Mouse (Mus musculus) CD4-positive naive resting alpha-beta T cell, adult 57 days (primary cell): ENCODE data around the gene Nlrp10. TPM values are rescaled to one million over a fixed set of nuclear protein-coding genes. Genes with fewer than 3 reads are reported as not detected.

Source experiments
- total RNA-seq: library from RNA; stranded (reverse); gene quantifications from one replicate; pipeline ENCODE4 v1.2.4, GENCODE M21; 2023

Gene Nlrp10
- 0.18 TPM for total RNA-seq

DNA sequence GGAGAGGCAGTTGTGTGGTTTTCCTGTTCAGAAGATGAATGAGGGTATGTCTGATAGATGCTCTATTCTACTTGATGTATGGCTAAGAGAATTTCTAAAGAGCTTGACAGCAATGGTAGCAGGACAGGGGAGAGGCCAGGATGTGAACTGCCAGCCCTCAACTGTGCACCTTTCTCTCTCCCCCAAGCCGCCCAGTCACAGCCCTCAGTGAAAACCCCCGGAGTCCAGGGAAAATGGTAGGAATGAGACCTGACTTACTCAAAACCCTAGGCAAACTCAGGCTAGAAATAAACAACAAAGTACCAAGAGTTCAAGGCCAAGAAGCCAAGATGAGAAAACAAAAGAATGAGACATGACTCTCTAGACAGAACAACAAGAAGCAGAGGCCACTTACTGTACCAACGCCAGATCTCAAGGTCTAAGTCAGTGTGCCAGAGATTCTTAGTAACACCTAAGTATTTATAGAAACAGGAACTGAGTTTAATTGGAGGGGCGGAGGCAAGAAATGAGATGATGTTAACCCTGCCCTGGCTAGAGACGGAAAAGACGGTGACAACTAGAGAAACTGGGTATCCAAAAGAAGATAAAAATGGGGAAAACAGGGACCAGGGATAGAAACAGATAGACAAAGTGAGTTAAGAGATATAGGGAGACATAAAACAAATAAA is at the start of gene Nlrp10:
Nlrp10 (minus strand) TSS at position 453 of the 668 bp plus-strand sequence.

DNA sequence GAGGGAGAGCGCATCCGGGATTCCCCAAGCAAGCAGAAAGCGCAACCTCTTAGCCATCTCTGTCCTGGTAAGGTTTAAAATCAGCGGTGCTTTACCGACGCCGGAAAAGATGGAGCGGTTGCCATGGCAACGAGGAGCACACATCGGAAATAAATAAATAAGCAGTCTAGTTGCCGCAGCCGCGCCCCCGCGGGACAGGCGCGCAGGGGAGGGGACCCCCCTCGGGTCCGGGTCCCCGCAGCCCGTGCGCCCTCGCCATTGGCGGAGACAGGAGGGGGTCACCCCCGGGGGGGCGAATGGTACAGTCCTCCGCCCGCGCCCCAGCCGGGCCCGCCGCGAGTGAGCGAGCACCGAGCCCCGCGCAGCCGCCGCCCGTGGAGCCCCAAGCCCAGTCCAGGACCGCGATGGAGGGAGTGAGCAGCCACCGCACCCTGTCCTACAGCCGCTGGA is 20.4 kb upstream of the Nlrp10 start, which contains the start of gene Tub:
Tub (plus strand) TSS at position 27 of the 450 bp plus-strand sequence.

DNA sequence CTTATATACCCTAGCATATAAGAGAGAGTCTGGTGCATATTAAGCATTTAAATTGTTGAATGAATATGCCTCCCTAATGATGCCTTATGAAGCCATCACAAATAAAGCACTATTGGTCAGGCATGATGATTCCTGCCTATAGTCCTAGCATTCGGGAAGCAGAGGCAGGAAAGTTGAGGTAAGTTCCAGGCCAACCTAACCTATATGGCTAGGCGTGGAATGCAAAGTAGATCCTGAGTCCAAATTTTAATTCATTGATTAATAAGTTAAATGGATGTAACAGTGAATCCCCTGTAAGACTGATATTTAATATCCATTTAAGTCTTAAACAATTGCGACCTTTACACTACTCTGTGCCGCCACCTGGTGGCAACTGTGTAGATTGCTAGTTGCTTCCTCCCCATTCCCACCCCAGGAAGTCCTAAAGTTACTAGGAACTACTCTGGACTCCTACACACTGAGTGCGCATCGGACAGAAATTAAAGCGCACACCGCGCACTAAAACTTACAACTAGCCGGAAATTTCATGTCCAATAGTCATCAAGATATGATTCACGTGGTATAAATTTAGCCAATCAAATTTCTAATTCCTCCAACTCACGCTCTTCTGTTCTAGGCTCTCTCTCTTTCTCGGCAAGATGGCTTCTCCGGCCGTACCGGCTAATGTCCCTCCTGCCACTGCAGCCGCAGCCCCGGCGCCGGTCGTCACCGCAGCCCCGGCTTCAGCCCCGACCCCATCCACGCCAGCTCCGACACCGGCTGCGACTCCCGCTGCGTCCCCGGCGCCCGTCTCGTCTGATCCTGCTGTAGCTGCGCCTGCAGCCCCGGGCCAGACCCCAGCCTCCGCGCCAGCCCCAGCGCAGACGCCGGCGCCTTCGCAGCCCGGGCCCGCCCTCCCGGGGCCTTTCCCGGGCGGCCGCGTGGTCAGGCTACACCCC is 4.1 kb upstream of the Nlrp10 start, which contains the start of gene Eif3f:
Eif3f (plus strand) TSS at position 624 of the 938 bp plus-strand sequence.

DNA sequence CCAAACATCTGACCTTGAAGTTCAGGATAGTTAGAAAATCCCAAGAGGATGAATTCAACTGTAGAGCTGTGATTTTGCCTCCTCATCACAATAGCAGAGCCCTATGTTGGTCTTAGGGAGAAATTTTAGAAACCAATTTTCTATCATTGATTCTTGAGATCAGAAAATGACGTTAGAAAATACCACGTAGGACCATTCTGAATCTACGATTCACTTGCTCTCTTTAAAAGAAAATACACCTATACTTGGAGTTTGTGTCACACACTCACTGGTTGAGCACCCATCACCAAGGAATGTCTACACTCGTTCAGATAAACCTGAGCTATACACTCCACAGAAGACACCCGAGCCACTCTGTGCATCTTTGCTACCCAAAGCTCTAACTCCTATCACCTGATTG is 35.7 kb downstream of the Nlrp10 start, which contains the start of gene Olfr519:
Olfr519 (minus strand) TSS at position 101 of the 400 bp plus-strand sequence.

DNA sequence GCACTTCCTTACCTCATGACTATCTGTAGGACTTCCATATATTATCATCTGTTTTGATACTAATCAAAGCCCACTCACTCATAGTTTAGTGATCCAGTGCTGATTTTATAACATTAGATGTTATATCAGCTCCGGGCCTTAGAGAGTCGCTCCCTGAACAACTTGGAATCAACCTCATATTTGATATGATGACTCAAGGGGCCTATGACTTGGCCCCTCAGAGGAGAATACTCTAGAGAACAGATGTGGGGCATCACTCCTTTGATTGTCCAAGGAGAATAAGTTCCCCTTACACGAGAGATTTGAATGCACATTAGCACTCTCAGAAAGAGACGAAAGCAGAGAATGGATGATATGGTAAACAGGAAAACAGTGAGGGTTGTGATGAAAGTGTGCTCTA is 45.1 kb downstream of the Nlrp10 start, which contains the start of gene Olfr518:
Olfr518 (minus strand) TSS at position 101 of the 400 bp plus-strand sequence.

DNA sequence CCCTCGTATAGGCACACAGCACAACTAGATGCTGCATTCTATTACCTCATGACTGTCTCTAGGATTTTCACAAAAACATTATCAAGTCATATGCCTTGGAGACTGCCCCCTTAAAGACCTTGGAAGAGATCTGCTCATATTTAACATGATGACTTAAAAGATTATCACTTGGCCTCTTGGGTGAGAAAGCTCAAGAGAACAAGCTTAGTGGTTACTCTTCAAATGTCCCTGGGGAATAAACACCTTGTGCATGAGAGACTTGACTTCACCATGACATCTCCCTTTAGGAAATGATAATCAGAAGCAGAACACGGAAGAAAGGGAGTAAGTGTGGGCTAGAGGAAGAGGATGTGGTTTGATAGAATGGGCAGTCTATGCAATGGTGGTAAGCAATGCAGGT is 57.7 kb downstream of the Nlrp10 start, which contains the start of gene Olfr517:
Olfr517 (minus strand) TSS at position 101 of the 400 bp plus-strand sequence.

Other genes starting within 250 kb of the Nlrp10 start
- not detected for gene Olfr512, start 216.9 kb downstream of the Nlrp10 start, total RNA-seq
- gene Olfr513, start 179.2 kb downstream of the Nlrp10 start, total RNA-seq: not detected
- gene Olfr514, start 104.2 kb downstream of the Nlrp10 start, total RNA-seq: not detected
- gene Olfr516, start 79.6 kb downstream of the Nlrp10 start, total RNA-seq: not detected
- not detected for gene Olfr517, start 57.8 kb downstream of the Nlrp10 start, total RNA-seq
- not detected for gene Olfr518, start 45.2 kb downstream of the Nlrp10 start, total RNA-seq
- not detected for gene Olfr519, start 35.8 kb downstream of the Nlrp10 start, total RNA-seq
- gene Eif3f, start 4.2 kb upstream of the Nlrp10 start, total RNA-seq: 250 TPM
- gene Tub, start 20.2 kb upstream of the Nlrp10 start, total RNA-seq: 1.7 TPM
- gene Ric3, start 153.2 kb upstream of the Nlrp10 start, total RNA-seq: not detected
- not detected for gene Lmo1, start 245.0 kb upstream of the Nlrp10 start, total RNA-seq